Mouse (Mus musculus) left cerebral cortex, postnatal 25 days (tissue): ENCODE data around the gene Mrgprd. TPM values are rescaled to one million over a fixed set of nuclear protein-coding genes. Genes with fewer than 3 reads are reported as not detected.

Source experiments
- DNase-seq, 2 experiments: peaks; one replicate each; pipeline ENCODE4 v3.0.0; 2022; ENCODE audit warnings: low spot score in 2 of 2, mixed read lengths in 1 of 2
- intact Hi-C: fragments of 180-260 bp; cut with DNase I; formaldehyde crosslinking; loops from one replicate; pipeline ENCODE4 v1.15.1; 2025
- total RNA-seq, 2 experiments: library from RNA; stranded (reverse); gene quantifications; 2 replicates each; pipeline ENCODE4 v1.2.3; 2021

Gene Mrgprd
- total RNA-seq, 2 experiments from 2014 or later = not detected

GRCm38 (mm10) chr7:145301341-145302005, 13.2 kb upstream of the Mrgprd start:
- intact Hi-C loops = no loop called here
- DNase-seq = no peak

- no peak for DNase-seq
- intact Hi-C loops = no loop called here
Observed at GRCm38 (mm10) chr7:145302488-145303285, 11.9 kb upstream of the Mrgprd start.

GRCm38 (mm10) chr7:145304153-145304552, 10.5 kb upstream of the Mrgprd start:
- DNase-seq = no peak

GRCm38 (mm10) chr7:145307636-145308035, 7.0 kb upstream of the Mrgprd start:
- no peak for DNase-seq
- intact Hi-C loops = no loop called here

More at GRCm38 (mm10) chr7:145304153-145304552, 10.5 kb upstream of the Mrgprd start:
- intact Hi-C loops = no loop called here

- no peak for DNase-seq
- intact Hi-C loops = no loop called here
Observed at GRCm38 (mm10) chr7:145308061-145308675, 6.5 kb upstream of the Mrgprd start.

- intact Hi-C loops = no loop called here
Observed at GRCm38 (mm10) chr7:145308866-145309265, 5.8 kb upstream of the Mrgprd start.

GRCm38 (mm10) chr7:145309877-145310276, 4.8 kb upstream of the Mrgprd start:
- DNase-seq = no peak
- intact Hi-C loops = no loop called here

More at GRCm38 (mm10) chr7:145308866-145309265, 5.8 kb upstream of the Mrgprd start:
- no peak for DNase-seq

GRCm38 (mm10) chr7:145310526-145310925, 4.1 kb upstream of the Mrgprd start:
- DNase-seq = no peak
- intact Hi-C loops = no loop called here

GRCm38 (mm10) chr7:145312137-145312536, 2.5 kb upstream of the Mrgprd start:
- DNase-seq = no peak
- intact Hi-C loops = no loop called here

GRCm38 (mm10) chr7:145317522-145317921, 2.9 kb downstream of the Mrgprd start:
- DNase-seq = peak in 1 of 2 experiments; percentile 45
- intact Hi-C loops = no loop called here

- peak; percentile 34 to 80 for DNase-seq
- intact Hi-C loops = loop anchor here (2.0 kb wide), 1 partner anchor 121 kb away; no protein-coding TSS in a partner anchor
Observed at GRCm38 (mm10) chr7:145319481-145319880, 4.8 kb downstream of the Mrgprd start.

GRCm38 (mm10) chr7:145323607-145324006, 9.0 kb downstream of the Mrgprd start:
- intact Hi-C loops = no loop called here
- DNase-seq = no peak

GRCm38 (mm10) chr7:145325697-145326096, 11.1 kb downstream of the Mrgprd start:
- intact Hi-C loops = no loop called here
- no peak for DNase-seq

GRCm38 (mm10) chr7:145329982-145330381, 15.3 kb downstream of the Mrgprd start:
- intact Hi-C loops = no loop called here

GRCm38 (mm10) chr7:145330641-145331040, 16.0 kb downstream of the Mrgprd start:
- intact Hi-C loops = no loop called here
- no peak for DNase-seq

More at GRCm38 (mm10) chr7:145329982-145330381, 15.3 kb downstream of the Mrgprd start:
- no peak for DNase-seq

GRCm38 (mm10) chr7:145332376-145333041, 17.9 kb downstream of the Mrgprd start:
- no peak for DNase-seq
- intact Hi-C loops = no loop called here

- DNase-seq = no peak
- intact Hi-C loops = no loop called here
Observed at GRCm38 (mm10) chr7:145333936-145334335, 19.3 kb downstream of the Mrgprd start.

GRCm38 (mm10) chr7:145334428-145335027, 19.9 kb downstream of the Mrgprd start:
- intact Hi-C loops = no loop called here
- no peak for DNase-seq

GRCm38 (mm10) chr7:145335199-145335598, 20.6 kb downstream of the Mrgprd start:
- no peak for DNase-seq
- intact Hi-C loops = no loop called here
